Mouse (Mus musculus) CH12.LX (cell line): ENCODE measurements around the gene Tnik. TPM values are rescaled to one million over a fixed set of nuclear protein-coding genes. Genes with fewer than 3 reads are reported as not detected.

Experiments used
- DNase-seq: peaks from one replicate; pipeline ENCODE4 v3.0.0-alpha.2; 2013; ENCODE audit errors: extremely low read depth
- H3K27ac ChIP-seq: 2 replicates; pipeline ENCODE4 v1.5.1; 2012; ENCODE audit warnings: low read depth, mild to moderate bottlenecking, control low read depth, moderate library complexity; ENCODE audit not compliant: insufficient read depth
- H3K27me3 ChIP-seq: replicated peaks from 2 replicates; pipeline ENCODE3; 2012; ENCODE audit warnings: inconsistent platforms
- H3K36me3 ChIP-seq, 2 experiments: replicated peaks in 1 of 2; 2 replicates each; pipeline versions ENCODE3 to v1.6.1; 2012; ENCODE audit warnings: inconsistent platforms in 1 of 2, low read length in 1 of 2, mild to moderate bottlenecking in 1 of 2, mixed read lengths in 1 of 2, moderate library complexity in 1 of 2; ENCODE audit not compliant: control insufficient read depth in 1 of 2, insufficient read depth in 1 of 2
- H3K4me1 ChIP-seq, 2 experiments: 2 replicates each; pipeline ENCODE4 v1.6.1; 2012; ENCODE audit warnings: inconsistent platforms in 1 of 2, moderate library complexity in 1 of 2; ENCODE audit not compliant: insufficient read depth in 2 of 2, control insufficient read depth in 1 of 2
- H3K4me2 ChIP-seq: 2 replicates; pipeline ENCODE4 v1.6.1; 2012; ENCODE audit warnings: low read depth, mild to moderate bottlenecking, control low read depth; ENCODE audit not compliant: poor library complexity, insufficient read depth, severe bottlenecking
- H3K4me3 ChIP-seq, 3 experiments: fragments of 150-350 bp in 1 of 3; sonication (generic) in 1 of 3; replicated peaks in 1 of 3; 2 replicates each; pipeline versions ENCODE3 to v1.5.1; 2011 to 2012; ENCODE audit warnings: low read depth in 2 of 3, low read length in 2 of 3, mild to moderate bottlenecking in 2 of 3, moderate library complexity in 2 of 3, control low read depth in 1 of 3, improper control_type of control experiment in 1 of 3, inconsistent platforms in 1 of 3, mixed read lengths in 1 of 3; ENCODE audit not compliant: poor library complexity in 1 of 3
- H3K79me2 ChIP-seq: replicated peaks from 2 replicates; pipeline ENCODE4 v1.6.1; 2012; ENCODE audit warnings: mild to moderate bottlenecking, moderate library complexity; ENCODE audit not compliant: control insufficient read depth, poor library complexity, insufficient read depth, severe bottlenecking; ENCODE audit errors: extremely low read depth
- H3K9ac ChIP-seq: 2 replicates; pipeline ENCODE4 v1.6.1; 2012; ENCODE audit warnings: low read depth, mild to moderate bottlenecking, control low read depth, moderate library complexity; ENCODE audit not compliant: insufficient read depth
- H3K9me3 ChIP-seq: replicated peaks from 2 replicates; pipeline ENCODE3; 2012; ENCODE audit warnings: low read length, inconsistent platforms, mixed read lengths
- CHD1 ChIP-seq: IDR thresholded peaks from 2 replicates; pipeline ENCODE4 v1.6.1; 2012; ENCODE audit warnings: low read depth, low read length, improper control_type of control experiment, inconsistent platforms
- CTCF ChIP-seq, 2 experiments: IDR thresholded peaks in 1 of 2; conservative IDR thresholded peaks in 1 of 2; 2 replicates each; pipeline ENCODE4 v1.5.1; 2011 to 2012; ENCODE audit warnings: low read depth in 2 of 2, low read length in 2 of 2, improper control_type of control experiment in 1 of 2, inconsistent platforms in 1 of 2, mild to moderate bottlenecking in 1 of 2, moderate library complexity in 1 of 2
- E2F4 ChIP-seq: IDR thresholded peaks from 2 replicates; pipeline ENCODE4 v1.6.1; 2011; ENCODE audit warnings: low read depth, low read length, improper control_type of control experiment; ENCODE audit not compliant: insufficient replicate concordance
- GABPA ChIP-seq: IDR thresholded peaks from 2 replicates; pipeline ENCODE4 v1.6.1; 2012; ENCODE audit warnings: low read depth, low read length, improper control_type of control experiment, inconsistent platforms; ENCODE audit not compliant: insufficient replicate concordance
- IRF4 ChIP-seq: IDR thresholded peaks from 2 replicates; pipeline ENCODE4 v1.6.1; 2014; ENCODE audit warnings: low read depth, mild to moderate bottlenecking, inconsistent platforms, low read length, improper control_type of control experiment
- JUN ChIP-seq: IDR thresholded peaks from 2 replicates; pipeline ENCODE4 v1.6.1; 2011; ENCODE audit warnings: low read depth, mild to moderate bottlenecking, low read length, improper control_type of control experiment, moderate library complexity; ENCODE audit not compliant: insufficient read depth
- JUND ChIP-seq: conservative IDR thresholded peaks from 2 replicates; pipeline ENCODE4 v1.6.1; 2011; ENCODE audit warnings: low read depth, low read length, improper control_type of control experiment
- MAFK ChIP-seq: IDR thresholded peaks from 2 replicates; pipeline ENCODE4 v1.6.1; 2011; ENCODE audit warnings: low read length, improper control_type of control experiment; ENCODE audit not compliant: insufficient replicate concordance
- MAZ ChIP-seq: IDR thresholded peaks from 2 replicates; pipeline ENCODE4 v1.6.1; 2012; ENCODE audit warnings: low read depth, mild to moderate bottlenecking, inconsistent platforms, low read length, improper control_type of control experiment, moderate library complexity
- MXI1 ChIP-seq: IDR thresholded peaks from 2 replicates; pipeline ENCODE4 v1.6.1; 2011; ENCODE audit warnings: mild to moderate bottlenecking, low read depth, low read length, improper control_type of control experiment
- POLR2A ChIP-seq: IDR thresholded peaks from 2 replicates; pipeline ENCODE4 v1.6.1; 2011; ENCODE audit warnings: low read depth, mild to moderate bottlenecking, improper control_type of control experiment, low read length
- POLR2AphosphoS2 ChIP-seq: IDR thresholded peaks from 2 replicates; pipeline ENCODE4 v1.6.1; 2011; ENCODE audit warnings: low read depth, low read length, improper control_type of control experiment
- RAD21 ChIP-seq: IDR thresholded peaks from 2 replicates; pipeline ENCODE4 v1.6.1; 2011; ENCODE audit warnings: low read depth, mild to moderate bottlenecking, low read length, improper control_type of control experiment, moderate library complexity
- SIN3A ChIP-seq: IDR thresholded peaks from 2 replicates; pipeline ENCODE4 v1.6.1; 2012; ENCODE audit warnings: low read length, improper control_type of control experiment, inconsistent platforms
- TBP ChIP-seq: conservative IDR thresholded peaks from 2 replicates; pipeline ENCODE4 v1.6.1; 2011; ENCODE audit warnings: low read depth, low read length, improper control_type of control experiment
- TCF12 ChIP-seq: IDR thresholded peaks from 2 replicates; pipeline ENCODE4 v1.6.1; 2014; ENCODE audit warnings: low read depth, mild to moderate bottlenecking, inconsistent platforms, low read length, improper control_type of control experiment
- UBTF ChIP-seq: IDR thresholded peaks from 2 replicates; pipeline ENCODE4 v1.6.1; 2012; ENCODE audit warnings: low read depth, mild to moderate bottlenecking, inconsistent platforms, low read length, improper control_type of control experiment, moderate library complexity
- USF2 ChIP-seq: conservative IDR thresholded peaks from 2 replicates; pipeline ENCODE4 v1.6.1; 2011; ENCODE audit warnings: low read depth, low read length, improper control_type of control experiment
- ZKSCAN1 ChIP-seq: IDR thresholded peaks from 2 replicates; pipeline ENCODE4 v1.6.1; 2012; ENCODE audit warnings: low read depth, inconsistent platforms, low read length, improper control_type of control experiment, borderline replicate concordance
- ZMIZ1 ChIP-seq: IDR thresholded peaks from 2 replicates; pipeline ENCODE4 v1.6.1; 2012; ENCODE audit warnings: low read depth, mild to moderate bottlenecking, inconsistent platforms, low read length, improper control_type of control experiment
- ZNF384 ChIP-seq: IDR thresholded peaks from 2 replicates; pipeline ENCODE4 v1.6.1; 2012; ENCODE audit warnings: low read depth, low read length, improper control_type of control experiment, inconsistent platforms
- dilution Hi-C: fragments of 300-500 bp; cut with MboI; formaldehyde crosslinking; loops from 2 replicates; pipeline ENCODE4 v1.14.3; 2020; ENCODE audit warnings: low sequenced_read_pairs; ENCODE audit not compliant: extremely low pct_unique_long_range_greater_than_20kb, extremely low pct_ligation_motif_present
- in situ Hi-C: fragments of 300-500 bp; cut with MboI; formaldehyde crosslinking; loops from 3 replicates; pipeline ENCODE4 v1.14.3; 2019; ENCODE audit warnings: low sequenced_read_pairs, low pct_ligation_motif_present, low pct_unique_long_range_greater_than_20kb, mixed read lengths
- polyA plus RNA-seq: library from polyadenylated mRNA; unstranded; fragments of >175 nt; gene quantifications from 2 replicates; pipeline ENCODE4 v1.2.1, GENCODE M21; 2012; ENCODE audit warnings: low read depth; ENCODE audit not compliant: insufficient read length
- total RNA-seq, 2 experiments: library from RNA; depleted of rRNA; stranded (reverse); fragments of 300-350 nt in 1 of 2; fragments of >200 nt in 1 of 2; gene quantifications; 2 replicates each; pipeline ENCODE4 v1.2.3; 2012 to 2014

Tnik gene
- total and polyA plus RNA-seq, 3 experiments: 0.08 TPM; not detected in 2

DNA sequence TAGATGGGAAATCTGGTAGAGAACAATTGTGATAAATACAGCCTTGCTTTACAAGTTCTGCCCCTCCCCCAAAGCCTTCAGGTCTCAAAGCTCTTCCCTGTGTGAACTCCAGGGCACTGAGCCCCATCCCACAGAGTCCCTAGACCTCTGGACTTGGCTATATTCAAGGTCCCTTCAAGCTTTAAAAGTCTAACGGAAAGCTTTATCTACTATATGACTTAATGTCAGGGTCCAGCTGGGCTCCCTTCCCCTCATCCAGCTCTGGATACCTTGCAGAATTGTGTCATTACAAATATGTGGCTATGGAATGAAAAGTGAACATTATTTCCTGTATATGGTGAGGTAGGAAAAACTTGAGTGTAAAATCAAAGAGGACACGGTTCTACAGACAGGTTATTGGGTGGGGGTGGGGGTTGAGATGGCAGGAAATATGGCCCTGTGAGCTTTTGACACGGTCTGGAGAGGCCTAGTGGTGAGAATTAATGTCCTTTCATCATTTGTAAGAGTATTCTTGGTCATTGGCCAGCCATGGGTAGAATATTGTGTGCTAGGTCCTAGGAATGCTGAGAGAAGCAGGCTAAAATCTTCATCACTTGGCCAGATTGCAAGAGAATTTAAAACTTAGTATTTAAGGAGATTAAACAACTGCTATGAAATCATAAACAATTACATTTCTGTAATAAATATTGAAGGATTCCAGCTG is 14.6 kb upstream of the Tnik start:
- no peaks in the 10 kb centered on the region for H3K4me1 ChIP-seq
- no peaks in the 10 kb centered on the region for H3K79me2 ChIP-seq
- H3K4me2 ChIP-seq: no peak overlapping the region
- H3K27ac ChIP-seq: no peak overlapping the region
- TF ChIP-seq CHD1 (no peak), ZKSCAN1 (no peak), MXI1 (no peak), IRF4 (no peak), POLR2AphosphoS2 (no peak), JUND (no peak), TBP (no peak), E2F4 (no peak), ZNF384 (no peak), MAZ (no peak), ZMIZ1 (no peak), RAD21 (no peak), UBTF (no peak), TCF12 (no peak), SIN3A (no peak), POLR2A (no peak), GABPA (no peak)
- no peaks in the 10 kb centered on the region for H3K36me3 ChIP-seq
- no peaks in the 10 kb centered on the region for H3K27me3 ChIP-seq
- in situ Hi-C loops (no loop called here), dilution Hi-C loops (no loop called here)
- no peak overlapping the region for H3K4me3 ChIP-seq
- DNase-seq: no peak
- H3K9ac ChIP-seq: no peak overlapping the region
- peaks cover 78% of the 10 kb centered on the region for H3K9me3 ChIP-seq

GRCm38 (mm10) chr3:28255711-28256110 is 7.3 kb upstream of the Tnik start:
- in situ Hi-C loops: no loop called here
- TF ChIP-seq IRF4 (no peak), USF2 (no peak), JUND (no peak), CTCF (conservative IDR thresholded peaks at IDR 0.05 in 1 of 2, IDR thresholded peaks at IDR 0.05 in 1 of 2; ENCODE audit: low read depth in 2 of 2, low read length in 2 of 2) (no peak), SIN3A (no peak), ZNF384 (no peak), MAFK (no peak), JUN (no peak)
- dilution Hi-C loops: no loop called here
- Histone ChIP-seq H3K9ac (no peak overlapping the region), H3K27ac (no peak overlapping the region), H3K4me2 (no peak overlapping the region), H3K27me3 (no peaks in the 10 kb centered on the region), H3K9me3 (peaks cover 73% of the 10 kb centered on the region), H3K79me2 (no peaks in the 10 kb centered on the region), H3K36me3 (no peaks in the 10 kb centered on the region), H3K4me3 (no peak overlapping the region), H3K4me1 (no peaks in the 10 kb centered on the region)
- DNase-seq: no peak
